Mouse (Mus musculus) thymus, postnatal 0 days (tissue): Measurements from ENCODE around the gene Rreb1. TPM values are rescaled to one million over a fixed set of nuclear protein-coding genes. Genes with fewer than 3 reads are reported as not detected.

Experiments used
- DNase-seq: peaks from one replicate; pipeline ENCODE4 v3.0.0-alpha.2; 2015; ENCODE audit warnings: low spot score
- polyA plus RNA-seq: library from polyadenylated mRNA; unstranded; fragments of >200 nt; fragmentation: Nextera tagmentation; extraction: Ambion mirVana; gene quantifications from 2 replicates; pipeline ENCODE4 v1.2.1, GENCODE M21; 2015

Gene Rreb1
- polyA plus RNA-seq, 1 experiment from 2014 or later: 9.6 TPM

DNA sequence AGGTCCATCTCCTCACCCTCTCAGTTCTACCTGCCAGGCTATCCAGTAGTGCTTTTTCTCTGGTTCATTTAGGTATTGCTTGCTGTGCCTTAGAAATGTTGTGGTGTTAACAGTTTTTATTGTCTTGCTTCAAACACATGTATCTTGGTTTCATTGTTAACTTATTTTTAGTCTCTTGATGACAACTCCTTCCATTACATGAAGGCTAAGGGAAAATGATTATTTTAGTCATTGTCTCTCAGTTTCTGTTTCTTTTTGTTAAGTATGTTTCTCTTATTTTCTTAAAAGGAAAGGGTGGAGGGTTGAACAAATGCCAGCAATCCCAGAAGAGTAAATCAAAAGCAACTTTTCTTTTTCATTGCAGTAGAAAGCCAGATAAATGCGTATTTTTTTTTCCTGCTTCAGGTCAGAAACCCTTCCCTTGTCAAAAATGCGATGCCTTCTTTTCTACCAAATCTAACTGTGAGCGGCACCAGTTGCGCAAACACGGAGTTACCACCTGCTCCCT, 163.0 kb downstream of the Rreb1 start:
- DNase-seq: no peak

DNA sequence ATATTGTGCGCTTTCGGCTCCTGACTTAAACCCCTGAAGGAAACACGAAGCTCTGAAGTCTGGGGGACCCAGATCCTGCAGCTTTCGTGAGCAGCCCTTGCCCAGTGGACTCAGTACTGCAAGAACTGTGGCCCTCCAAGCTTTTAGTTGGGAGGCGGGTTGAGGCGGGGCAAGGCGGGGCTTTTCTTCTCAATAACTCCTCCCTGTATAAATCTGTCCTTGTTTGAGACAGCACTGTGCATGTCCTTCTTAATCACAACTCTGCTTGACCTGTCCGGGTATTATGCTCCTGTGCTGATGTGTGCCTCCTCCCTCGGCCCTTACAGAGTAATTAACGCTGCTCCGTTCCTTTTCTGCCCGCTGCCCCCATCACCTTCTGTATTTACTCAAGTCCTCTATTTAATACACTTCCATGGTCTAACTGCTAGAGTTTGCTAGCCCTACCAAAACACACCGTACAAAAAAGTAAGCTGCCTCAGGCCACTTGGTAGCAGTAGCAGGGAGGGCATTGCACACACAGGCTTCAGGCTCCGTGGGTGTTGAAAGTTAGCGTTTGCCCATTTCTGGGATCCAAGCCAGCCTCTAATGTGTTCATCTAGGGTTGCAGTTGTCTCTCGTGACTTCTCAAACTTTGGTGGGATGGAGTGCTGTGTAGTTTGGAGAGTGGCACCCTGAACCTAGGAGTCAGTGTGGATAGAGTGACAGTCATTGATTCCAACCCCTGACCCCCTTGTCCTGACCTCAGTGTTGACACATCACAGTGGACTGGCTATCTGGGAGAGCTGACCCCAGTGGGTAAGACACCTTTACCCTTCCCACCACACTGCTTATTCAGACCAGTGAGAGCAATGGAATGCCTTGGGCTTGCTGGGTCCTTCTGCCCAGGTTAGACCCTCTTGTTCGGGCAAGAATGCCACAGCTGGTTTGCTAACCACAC, 164.0 kb downstream of the Rreb1 start:
- no peak for DNase-seq

DNA sequence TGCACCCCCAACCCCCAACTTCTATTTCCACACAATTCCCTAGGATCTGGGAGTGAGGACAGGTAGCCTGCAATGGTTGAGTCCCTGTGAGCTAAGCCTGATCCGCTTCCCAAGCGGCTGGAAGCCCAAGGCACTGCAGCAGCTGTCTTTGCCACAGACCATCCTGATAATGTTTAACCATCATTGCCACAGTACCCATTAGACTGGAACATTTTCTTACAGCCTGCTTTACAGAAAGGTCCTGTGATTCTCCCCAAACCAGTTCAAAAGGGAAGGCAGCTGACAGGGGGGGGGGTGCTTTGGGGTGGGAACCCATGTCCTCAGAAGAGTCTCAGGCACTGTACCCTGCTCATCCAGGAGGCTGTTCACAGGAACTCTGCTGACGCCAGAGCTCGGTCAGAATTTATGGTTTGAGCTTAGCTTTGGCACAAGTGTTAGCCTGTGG, 164.7 kb downstream of the Rreb1 start:
- no peak for DNase-seq

DNA sequence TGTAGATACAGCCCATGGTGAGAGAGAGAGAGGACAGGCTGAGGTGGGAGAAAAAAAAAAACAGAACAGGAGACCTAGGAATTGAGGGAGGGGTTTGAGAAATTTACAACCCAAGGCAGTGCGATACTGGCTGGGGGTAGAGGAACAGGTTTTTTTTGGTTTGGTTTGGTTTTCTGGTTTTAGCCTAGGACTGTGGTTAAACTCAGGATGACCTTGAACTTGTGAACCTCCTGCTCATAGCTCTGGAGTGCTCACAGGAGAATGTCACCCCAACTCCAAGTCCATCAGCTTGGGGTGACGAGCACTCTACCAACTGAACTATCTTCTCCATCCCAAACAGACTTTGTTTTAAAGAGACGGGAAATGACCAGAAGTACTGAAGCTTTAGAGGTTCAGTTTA, 165.3 kb downstream of the Rreb1 start:
- no peak for DNase-seq

DNA sequence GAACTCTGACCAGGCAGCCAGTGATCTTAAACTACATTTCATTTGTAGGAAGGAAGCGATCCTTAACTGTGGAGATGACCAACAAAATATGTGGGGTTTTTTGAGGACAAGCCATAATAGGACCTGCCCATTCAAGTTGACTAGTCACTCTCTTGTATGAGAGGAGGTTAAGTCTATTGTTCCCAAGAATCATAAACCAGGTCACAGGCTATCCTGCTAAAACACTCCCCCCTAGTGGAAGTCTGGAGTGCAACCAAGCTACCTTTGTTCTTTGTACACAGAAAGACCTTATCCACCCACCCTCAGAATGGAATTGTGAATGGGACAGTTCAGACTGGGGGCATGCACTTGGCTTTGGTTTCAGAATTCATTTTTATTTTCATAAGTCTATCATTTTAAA, 166.1 kb downstream of the Rreb1 start:
- DNase-seq: peak; percentile 78

DNA sequence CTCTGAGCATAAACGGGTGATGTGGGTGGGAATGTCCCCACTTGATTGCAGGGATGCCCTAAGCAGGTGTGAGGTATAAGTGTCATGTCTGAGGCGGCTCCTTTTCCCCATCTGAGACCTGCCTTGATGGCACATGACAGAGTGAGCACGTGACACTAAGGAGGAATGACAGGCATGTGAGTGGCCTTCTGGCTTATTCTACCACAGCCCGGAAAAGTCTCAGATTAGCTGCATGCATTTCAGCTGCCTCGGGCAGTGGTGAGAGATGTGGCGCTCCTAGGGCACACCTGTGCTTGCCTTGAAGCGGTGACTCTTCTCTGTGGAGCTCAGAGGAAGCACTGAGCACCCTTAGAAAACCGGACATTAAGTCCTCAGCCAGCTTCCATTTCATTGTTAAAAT, 167.2 kb downstream of the Rreb1 start:
- no peak for DNase-seq

DNA sequence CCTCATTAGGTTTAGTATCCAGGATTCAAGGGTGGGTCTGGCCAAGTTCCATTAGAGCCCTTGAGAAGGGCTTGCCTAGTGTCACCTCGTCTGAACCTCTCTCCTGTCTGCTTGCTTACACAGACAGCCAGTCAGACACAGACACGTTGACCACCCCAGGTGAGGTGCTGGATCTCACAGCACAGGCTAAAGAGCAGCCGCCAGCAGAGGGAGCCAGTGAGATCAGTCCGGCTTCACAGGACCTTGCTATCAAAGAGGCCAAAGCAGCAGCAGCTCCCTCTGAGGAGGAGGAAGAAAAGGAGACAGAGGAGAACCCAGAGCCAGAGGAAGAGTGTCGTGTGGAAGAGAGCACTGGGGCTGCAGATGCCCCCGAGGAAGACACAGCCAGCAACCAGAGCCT, 168.5 kb downstream of the Rreb1 start:
- peak; percentile 54 for DNase-seq

DNA sequence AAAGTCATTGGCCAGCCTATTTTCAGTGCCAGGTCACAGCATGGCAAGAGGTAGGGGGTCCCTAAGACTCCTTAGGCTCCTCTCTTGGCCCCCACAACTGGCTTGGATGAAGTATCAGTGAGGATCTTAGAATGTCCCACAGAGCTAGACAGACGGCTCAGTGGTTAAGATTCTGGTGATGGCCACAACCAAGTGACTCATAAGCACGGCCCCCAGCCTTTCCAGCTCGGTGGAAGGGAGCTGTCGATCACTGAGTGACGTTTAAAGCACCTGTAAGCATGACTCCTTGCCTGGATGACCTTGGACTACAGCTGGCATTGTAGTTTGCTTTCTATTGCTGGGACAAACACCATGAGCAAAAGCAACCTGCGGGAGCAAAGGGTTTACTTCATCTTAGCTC, 174.8 kb downstream of the Rreb1 start:
- DNase-seq: no peak

DNA sequence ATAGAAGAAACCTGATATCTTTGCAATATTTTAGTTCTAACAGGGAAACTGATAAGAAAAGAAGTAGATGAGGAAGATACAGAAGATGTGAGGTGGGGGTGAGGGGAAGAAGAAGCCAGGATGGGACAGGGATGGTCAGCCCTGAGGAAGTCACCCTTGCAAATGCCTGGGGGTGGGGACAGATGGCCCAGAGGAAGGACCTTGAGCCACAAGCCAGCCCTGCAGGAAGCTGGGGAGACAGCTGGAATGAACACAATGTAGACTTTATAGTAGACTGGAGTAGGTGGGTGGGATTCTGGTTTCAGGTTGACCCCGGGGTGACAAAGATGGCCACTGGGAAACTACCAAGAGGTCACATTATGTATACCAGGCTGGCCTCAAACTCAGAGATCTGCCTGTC, 176.1 kb downstream of the Rreb1 start:
- no peak for DNase-seq

DNA sequence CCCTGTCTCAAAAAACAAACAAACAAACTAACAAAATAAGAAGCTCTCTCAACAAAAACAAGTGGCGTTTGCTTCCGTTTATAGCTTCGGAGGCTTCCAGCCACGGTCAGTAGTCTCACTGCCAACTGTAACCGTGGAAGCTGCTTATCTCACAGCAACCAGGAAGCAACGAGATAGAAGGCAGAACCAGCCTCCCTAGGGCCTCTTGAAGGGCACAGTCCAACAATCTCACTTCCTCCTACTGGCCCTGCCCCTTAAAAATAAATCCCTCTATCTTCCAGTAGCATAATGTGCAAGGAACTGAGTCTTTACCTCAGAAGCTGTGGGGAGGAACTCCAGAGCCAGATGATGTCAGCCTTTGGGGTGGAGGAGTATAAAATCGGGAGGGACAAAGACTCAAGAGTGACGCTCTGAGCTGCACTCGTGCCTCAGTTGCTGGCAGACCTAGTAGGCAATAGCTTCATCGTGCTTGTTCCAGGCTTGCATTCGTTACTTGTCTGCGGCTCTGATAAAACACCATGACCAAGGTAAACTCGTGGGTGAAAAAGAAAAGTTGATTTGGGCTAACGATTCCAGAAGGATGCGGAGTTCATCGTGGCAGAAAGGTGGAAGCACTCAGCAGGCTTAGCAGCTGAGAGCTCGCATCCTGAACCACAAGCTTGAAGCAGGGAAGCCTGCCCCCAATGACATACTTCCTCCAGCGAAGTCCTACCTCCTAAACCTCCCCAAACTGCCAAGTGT, 180.5 kb downstream of the Rreb1 start:
- no peak for DNase-seq

DNA sequence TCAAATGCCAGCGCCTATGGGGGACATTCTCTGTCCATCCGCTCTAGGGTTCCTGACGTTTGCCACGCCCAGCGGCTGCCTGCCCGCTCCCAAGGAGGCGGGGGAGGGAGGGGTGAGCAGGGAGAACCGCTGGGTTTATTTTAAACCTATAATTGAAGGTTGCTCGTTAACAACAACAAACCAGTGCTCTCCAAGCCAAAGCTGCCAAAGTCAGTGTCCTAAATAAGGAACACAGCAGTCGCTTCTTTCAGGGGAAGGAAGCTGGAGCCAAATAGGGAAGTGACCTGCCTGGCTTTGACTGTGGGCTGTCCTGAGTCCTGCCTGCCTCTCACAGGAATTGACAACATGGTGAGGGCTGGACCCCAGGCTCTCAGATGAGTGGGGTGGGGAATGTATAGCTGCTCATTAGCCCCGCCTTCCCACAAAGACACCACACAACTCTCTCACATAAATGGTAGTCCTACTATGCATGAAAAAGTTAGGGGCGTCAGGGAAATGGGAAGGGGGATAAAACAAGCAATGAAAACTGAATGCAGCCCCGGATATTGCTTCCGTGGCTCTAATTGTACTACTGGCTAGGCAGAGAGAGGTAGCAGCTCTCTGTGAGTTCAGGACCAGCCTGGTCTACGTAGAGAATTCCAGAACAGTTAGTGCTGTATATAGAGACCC, 181.2 kb downstream of the Rreb1 start:
- DNase-seq: no peak

DNA sequence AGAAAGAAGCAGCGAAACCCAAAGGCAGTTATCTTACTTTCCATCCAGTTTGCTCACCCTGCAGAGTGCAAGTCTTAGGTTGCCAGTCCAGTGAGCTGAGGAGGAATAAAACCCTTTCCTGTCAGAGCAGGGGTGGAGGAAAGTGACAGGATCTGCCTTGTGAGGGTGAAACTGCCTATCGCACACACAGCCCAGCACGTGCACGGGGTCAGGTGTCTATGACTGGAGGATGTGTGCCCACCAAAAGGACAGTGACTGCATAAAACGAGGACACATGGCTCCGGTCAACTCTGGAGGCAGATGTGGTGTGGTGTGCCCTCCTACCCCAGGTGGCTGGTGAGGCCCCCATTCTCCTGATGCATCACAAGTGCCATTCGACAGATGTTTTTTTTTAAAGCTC, 181.7 kb downstream of the Rreb1 start:
- DNase-seq: peak; percentile 35

DNA sequence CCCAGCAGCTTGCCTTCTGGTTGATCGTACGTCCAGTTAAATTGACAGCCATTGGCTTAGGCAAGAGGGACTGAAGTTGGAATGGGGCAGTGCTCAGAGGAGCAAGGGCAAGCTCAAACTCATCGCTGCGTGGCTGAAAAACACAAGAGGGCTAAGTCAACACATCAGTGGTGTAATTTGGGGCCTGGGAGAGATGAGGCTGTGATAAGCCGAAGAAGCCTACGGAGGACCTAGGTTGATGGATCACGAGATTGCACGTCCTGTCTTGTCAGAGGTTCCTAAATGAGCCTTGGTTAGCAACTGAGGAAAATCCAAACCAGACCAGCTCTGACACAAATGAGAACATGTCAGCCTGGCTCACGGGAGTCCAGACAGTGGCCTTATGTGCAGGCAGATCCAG, 184.3 kb downstream of the Rreb1 start:
- DNase-seq: no peak

DNA sequence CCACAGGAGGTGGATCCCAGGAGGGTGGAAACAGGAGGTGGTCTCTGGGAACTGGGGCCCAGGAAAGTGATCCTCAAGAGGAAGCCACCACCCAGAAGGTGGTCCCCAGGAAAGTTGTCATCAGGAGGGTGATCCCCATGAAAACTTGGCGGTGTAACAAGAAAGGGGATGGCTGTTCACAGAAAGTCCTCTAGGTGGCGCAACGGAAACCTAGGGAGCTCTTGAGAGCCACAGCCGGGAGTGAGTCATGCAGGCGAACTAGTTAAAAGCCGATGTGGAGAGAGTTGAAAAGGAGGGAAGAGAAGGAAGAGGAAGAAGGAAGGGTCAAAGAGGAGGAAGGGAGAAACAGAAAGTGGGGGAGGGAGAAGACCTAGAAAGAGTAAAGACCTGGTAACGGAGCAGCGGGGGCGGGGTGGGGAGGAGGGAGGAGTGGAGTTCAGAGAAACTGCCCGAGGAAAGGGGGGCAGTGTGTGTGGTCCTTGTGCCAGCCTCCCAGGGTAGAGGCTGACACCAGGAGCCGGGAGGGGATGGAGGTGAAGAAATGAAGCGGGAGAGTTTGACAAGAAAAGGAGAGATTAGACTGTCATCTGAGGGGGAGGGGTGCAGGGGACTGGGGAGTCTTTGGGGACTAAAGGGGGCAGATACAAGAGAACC, 185.3 kb downstream of the Rreb1 start:
- DNase-seq: peak; percentile 83

DNA sequence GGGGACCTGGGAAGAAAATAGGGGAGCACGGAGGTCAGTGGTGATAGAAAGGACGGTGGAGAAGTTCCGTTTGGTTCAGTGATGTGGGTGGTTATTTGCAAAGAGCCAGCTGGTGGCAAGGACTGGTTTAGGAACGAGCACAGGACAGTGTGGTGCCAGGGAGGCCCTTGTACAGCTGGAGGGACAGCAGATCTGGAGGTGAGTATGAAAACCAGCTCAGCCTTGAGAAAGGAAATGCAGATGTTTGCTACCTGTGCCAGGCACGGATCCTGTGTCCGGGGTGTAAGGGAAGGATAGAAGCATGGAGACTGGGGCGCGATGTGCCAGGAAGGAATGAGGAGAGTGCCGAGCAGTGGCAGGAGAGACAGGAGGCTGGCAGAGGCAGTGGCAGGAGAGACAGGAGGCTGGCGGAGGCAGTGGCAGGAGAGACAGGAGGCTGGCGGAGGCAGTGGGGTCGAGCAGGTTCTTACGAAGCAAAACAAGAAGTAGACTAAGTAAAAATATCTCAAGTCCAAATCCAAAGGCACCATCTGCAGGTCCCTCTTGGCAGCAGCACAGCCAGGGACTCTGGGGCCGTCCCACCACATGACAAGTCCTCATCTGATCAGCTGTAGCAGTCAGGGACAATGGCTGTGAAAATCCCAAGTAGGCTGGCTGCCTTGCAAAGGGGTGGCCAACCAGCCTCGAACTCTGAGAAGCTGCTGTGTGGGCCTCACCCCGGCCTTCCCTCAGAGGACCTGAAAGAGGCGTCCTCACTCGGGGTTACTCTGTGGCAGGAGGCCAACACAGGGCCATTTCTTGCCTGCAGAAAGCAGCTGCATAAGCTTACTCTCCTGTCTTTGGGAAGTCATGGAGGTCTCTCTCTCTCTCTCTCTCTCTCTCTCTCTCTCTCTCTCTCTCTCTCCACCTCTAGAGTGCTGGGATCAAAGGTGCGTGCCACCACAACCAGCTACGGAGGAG, 186.2 kb downstream of the Rreb1 start:
- DNase-seq: no peak

DNA sequence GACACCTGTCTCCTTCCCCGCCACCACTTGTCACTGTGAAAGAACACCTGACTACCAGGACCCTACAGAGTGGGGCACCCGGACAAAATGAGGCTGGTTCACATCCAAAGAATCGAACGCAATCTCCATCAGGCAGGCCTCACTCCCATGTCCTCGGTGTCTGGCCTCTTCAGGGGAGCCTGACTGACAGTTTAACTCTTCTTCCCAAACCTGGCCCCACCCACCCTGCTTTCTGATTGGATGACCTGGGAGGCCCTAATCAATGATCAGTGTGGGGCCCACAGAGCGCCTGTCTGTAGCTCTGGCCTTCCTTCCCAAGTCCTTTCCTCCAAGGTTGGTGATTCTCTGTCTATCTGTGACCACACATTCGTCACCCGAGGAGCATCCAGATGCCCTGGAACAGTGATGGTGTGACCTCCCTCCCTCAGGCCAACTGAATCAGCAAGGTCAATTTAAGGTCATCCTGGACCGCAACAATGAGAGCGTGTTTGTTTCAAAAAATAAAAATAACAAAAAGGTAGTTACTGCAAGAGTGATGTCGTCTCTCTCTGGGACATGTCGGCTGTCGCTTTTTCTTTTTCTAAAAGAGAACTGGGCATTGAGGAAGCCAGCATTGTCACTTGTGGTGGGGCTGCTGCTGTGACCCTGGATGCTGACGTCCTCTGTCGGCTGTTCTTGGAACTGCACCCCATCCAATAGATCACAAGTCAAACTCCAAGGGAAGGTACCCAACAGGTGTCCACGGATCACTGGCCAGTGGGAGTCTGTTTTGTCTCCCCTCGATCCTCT, 187.1 kb downstream of the Rreb1 start:
- DNase-seq: peak; percentile 41

DNA sequence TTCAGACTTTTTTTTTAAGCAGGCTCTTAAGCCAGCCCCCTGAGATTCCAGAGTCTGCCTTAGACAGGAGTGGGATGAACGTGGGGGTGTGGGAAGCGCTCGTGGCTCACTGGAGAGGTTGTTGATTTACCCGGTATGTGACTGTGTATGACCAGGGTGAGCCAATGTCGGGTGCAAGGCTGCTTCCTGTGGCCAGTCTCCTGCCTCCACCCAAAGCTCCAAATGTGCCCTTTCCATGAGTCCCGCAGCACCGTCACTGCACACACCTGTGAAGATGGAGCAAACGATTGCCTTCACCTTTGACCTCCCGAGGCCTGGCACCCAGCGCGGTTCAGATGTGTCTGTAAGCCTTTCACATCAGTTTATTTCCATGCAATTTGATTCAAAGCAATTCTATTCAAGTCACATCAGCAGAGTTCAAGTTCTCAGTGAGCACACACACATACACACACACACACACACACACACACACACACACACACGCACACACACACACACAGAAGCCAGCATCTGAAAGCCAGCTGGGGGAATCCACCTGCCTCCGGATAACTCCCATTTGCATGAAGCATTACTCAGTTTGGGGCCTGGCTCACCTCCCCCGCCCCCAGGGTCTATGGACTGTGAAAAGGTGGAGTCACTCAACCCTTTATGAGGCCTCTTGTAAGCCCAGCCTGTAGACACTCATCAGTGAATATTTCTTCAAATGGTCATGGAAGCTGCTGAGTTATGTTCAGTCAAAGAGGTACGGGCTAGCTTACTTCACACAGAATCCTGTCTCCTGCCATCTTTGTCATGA, 188.3 kb downstream of the Rreb1 start:
- no peak for DNase-seq

DNA sequence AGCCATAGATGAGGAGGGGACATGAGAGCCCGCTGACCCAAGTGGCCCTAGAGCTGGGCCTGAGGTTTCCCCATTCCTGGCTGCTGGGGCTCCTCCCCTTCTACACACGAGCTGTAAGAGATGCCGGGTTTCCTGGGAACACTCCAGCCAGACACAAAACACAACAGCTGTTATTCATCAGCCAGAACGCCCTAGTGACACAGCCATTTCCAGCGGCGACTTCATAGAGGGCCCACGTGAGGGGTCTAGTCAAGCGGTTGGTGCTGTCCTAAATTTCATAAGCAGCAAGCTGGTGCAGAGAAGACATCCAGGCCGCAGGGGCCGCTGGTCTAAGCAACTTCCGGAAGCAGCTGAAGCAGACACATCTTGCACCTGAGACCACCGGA, 188.8 kb downstream of the Rreb1 start:
- DNase-seq: no peak
